Mouse (Mus musculus) frontal cortex, adult 2 months (tissue): ENCODE measurements around the gene Tbxas1. TPM values are rescaled to one million over a fixed set of nuclear protein-coding genes. Genes with fewer than 3 reads are reported as not detected.
A peak's percentile ranks its signal among the peaks of the same experiment; 100 is the strongest.

ENCODE experiments used
- DNase-seq, 2 experiments: peaks; one replicate each; pipeline ENCODE4 v3.0.0; 2022; ENCODE audit warnings: low spot score in 1 of 2; ENCODE audit errors: extremely low spot score in 1 of 2
- polyA plus RNA-seq: library from polyadenylated mRNA; depleted of rRNA; stranded (reverse); fragments of >200 nt; gene quantifications from 2 replicates; pipeline ENCODE4 v1.2.3, GENCODE M21; 2012

Gene Tbxas1
- polyA plus RNA-seq, 1 experiment = 2.4 TPM

GRCm38 (mm10) chr6:38982656-38983055 is 107.5 kb downstream of the Tbxas1 start:
- no peak for DNase-seq

- DNase-seq = peak in 1 of 2 experiments; percentile 43
Measured at GRCm38 (mm10) chr6:38983060-38983459, 107.9 kb downstream of the Tbxas1 start.

- no peak for DNase-seq
Measured at GRCm38 (mm10) chr6:38984626-38985025, 109.4 kb downstream of the Tbxas1 start.

- DNase-seq = no peak
Measured at GRCm38 (mm10) chr6:38986641-38987040, 111.4 kb downstream of the Tbxas1 start.

- no peak for DNase-seq
Measured at GRCm38 (mm10) chr6:38992016-38992415, 116.8 kb downstream of the Tbxas1 start.

GRCm38 (mm10) chr6:38995774-38996173 is 120.6 kb downstream of the Tbxas1 start:
- no peak for DNase-seq

- DNase-seq = no peak
Measured at GRCm38 (mm10) chr6:38997838-38998237, 122.6 kb downstream of the Tbxas1 start.

GRCm38 (mm10) chr6:39003126-39003525 is 127.9 kb downstream of the Tbxas1 start:
- no peak for DNase-seq

- DNase-seq = no peak
Measured at GRCm38 (mm10) chr6:39004003-39004473, 128.8 kb downstream of the Tbxas1 start.

- DNase-seq = no peak
Measured at GRCm38 (mm10) chr6:39005267-39005944, 130.2 kb downstream of the Tbxas1 start.

- peak; percentile 38 to 62 for DNase-seq
Measured at GRCm38 (mm10) chr6:39005945-39006572, 130.9 kb downstream of the Tbxas1 start.

- no peak for DNase-seq
Measured at GRCm38 (mm10) chr6:39007223-39007622, 132.0 kb downstream of the Tbxas1 start.

- DNase-seq = no peak
Measured at GRCm38 (mm10) chr6:39008116-39008515, 132.9 kb downstream of the Tbxas1 start.

- DNase-seq = no peak
Measured at GRCm38 (mm10) chr6:39013034-39013832, 138.0 kb downstream of the Tbxas1 start.

GRCm38 (mm10) chr6:39017942-39018341 is 142.7 kb downstream of the Tbxas1 start:
- no peak for DNase-seq

GRCm38 (mm10) chr6:39018805-39019204 is 143.6 kb downstream of the Tbxas1 start:
- no peak for DNase-seq

- DNase-seq = no peak
Measured at GRCm38 (mm10) chr6:39019219-39019618, 144.0 kb downstream of the Tbxas1 start.

GRCm38 (mm10) chr6:39021909-39022308 is 146.7 kb downstream of the Tbxas1 start:
- DNase-seq = no peak

GRCm38 (mm10) chr6:39022461-39023181 is 147.4 kb downstream of the Tbxas1 start:
- DNase-seq = no peak

- no peak for DNase-seq
Measured at GRCm38 (mm10) chr6:39024631-39025030, 149.4 kb downstream of the Tbxas1 start.

GRCm38 (mm10) chr6:39025038-39025437 is 149.8 kb downstream of the Tbxas1 start:
- no peak for DNase-seq
